Comparison of ENCODE assay signal across 9 mouse cellular contexts in the genomic region with DNA sequence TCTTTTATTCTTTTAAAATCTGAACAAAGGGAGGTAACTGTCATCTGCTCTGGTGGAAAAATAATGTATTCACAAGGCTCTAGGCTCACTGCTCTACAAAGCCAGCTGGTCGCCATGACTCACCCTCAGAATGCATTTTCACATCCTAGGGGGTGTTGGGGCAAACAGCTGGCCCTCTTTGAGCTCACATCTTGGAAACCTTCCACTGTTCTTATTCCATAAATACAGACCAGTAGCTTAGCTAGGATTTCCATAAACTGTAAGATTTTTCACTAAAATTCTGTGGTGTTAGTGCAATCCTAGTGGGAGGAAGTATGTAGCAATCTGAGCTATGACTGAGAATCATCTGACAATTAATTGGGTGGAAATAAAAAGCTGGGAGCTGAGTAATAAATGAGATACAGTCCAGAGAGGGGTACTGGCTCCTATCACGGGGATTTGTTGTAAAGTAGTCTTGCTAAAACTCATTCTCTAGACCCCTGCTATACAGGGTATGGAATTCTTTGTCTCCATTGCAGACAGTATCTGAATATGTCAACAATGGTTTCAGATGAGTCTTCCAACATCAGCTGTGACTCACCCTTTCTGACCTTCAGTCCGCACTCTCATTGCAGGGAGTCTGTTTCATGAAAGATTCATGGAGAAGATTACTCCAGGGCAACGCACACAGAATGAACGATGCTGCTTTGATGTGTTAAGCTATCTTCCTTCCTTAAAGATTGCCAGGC.
A peak's percentile ranks its signal among the peaks of the same experiment; 100 is the strongest.
DNase-seq lines count a peak whose midpoint lies in the region; ATAC-seq and TF ChIP-seq lines count a peak whose summit lies in the region.
"Had no signal": no experiment of that assay in that cellular context is flagged by ENCODE, and none has a peak within 500 bp of the region (broad histone marks: within the 10 kb centered on the region; RNA-seq: fewer than 3 reads in every experiment).

No protein-coding gene starts in this region.

- peak; percentile 21 for DNase-seq in kidney, postnatal 0 days (ENCODE audit: low spot score)
- DNase-seq in kidney, adult 18-20 months = no peak
- DNase-seq in adrenal gland, postnatal 14 days = peak; percentile 63
- DNase-seq in midbrain, embryonic 14.5 days = peak; percentile 69
- no peak for DNase-seq in spleen, postnatal 36 days (ENCODE audit: low spot score in 2 of 2)
- no peak for DNase-seq in thymus, postnatal 4 days

- no peaks in the 10 kb centered on the region for H3K36me3 ChIP-seq in kidney, postnatal 0 days (ENCODE audit: insufficient read depth, low read length)
- H3K36me3 ChIP-seq in hindbrain, embryonic 15.5 days = no peaks in the 10 kb centered on the region
- H3K36me3 ChIP-seq in midbrain, embryonic 14.5 days (ENCODE audit: control insufficient read depth, insufficient read depth, low read length) = no peaks in the 10 kb centered on the region
- H3K36me3 ChIP-seq in kidney, embryonic 14.5 days (ENCODE audit: control insufficient read depth, insufficient read depth, low read length) = no peaks in the 10 kb centered on the region
- H3K36me3 ChIP-seq: G1E had no signal

- H3K4me2 ChIP-seq in kidney, postnatal 0 days (ENCODE audit: low read length) = no peak overlapping the region
- no peak overlapping the region for H3K4me2 ChIP-seq in hindbrain, embryonic 15.5 days
- H3K4me2 ChIP-seq in midbrain, embryonic 14.5 days (ENCODE audit: low read length) = no peak overlapping the region
- no peak overlapping the region for H3K4me2 ChIP-seq in kidney, embryonic 14.5 days (replicated peaks; ENCODE audit: low read depth, low read length)

- TF ChIP-seq CTCF in kidney, postnatal 0 days (IDR thresholded peaks at IDR 0.05; ENCODE audit: low read depth) = no peak

- H3K27me3 ChIP-seq in kidney, postnatal 0 days (ENCODE audit: insufficient read depth, low read length) = no peaks in the 10 kb centered on the region
- H3K27me3 ChIP-seq in hindbrain, embryonic 15.5 days = no peaks in the 10 kb centered on the region
- no peaks in the 10 kb centered on the region for H3K27me3 ChIP-seq in midbrain, embryonic 14.5 days (ENCODE audit: control insufficient read depth, insufficient read depth, low read length)
- no peaks in the 10 kb centered on the region for H3K27me3 ChIP-seq in kidney, embryonic 14.5 days (ENCODE audit: control insufficient read depth, insufficient read depth, low read length)

- WGBS in kidney, postnatal 0 days = 58% methylated on average over 5 of the region's 5 CpGs
- WGBS in hindbrain, embryonic 15.5 days = 18% methylated on average over 5 of the region's 5 CpGs
- 9% methylated on average over 5 of the region's 5 CpGs for WGBS in midbrain, embryonic 14.5 days
- 64% methylated on average over 5 of the region's 5 CpGs for WGBS in kidney, embryonic 14.5 days

- no peaks in the 10 kb centered on the region for H3K9me3 ChIP-seq in kidney, postnatal 0 days (replicated peaks; ENCODE audit: low read length)
- H3K9me3 ChIP-seq in hindbrain, embryonic 15.5 days = no peaks in the 10 kb centered on the region
- H3K9me3 ChIP-seq in midbrain, embryonic 14.5 days (ENCODE audit: control insufficient read depth, low read length) = no peaks in the 10 kb centered on the region
- H3K9me3 ChIP-seq in kidney, embryonic 14.5 days (ENCODE audit: control insufficient read depth, low read length) = no peaks in the 10 kb centered on the region

- H3K27ac ChIP-seq in kidney, postnatal 0 days = no peak overlapping the region
- 0 out of 2 replicates have a peak overlapping the region, but pooled peaks have one; percentile 42 for H3K27ac ChIP-seq in hindbrain, embryonic 15.5 days (replicated peaks)
- peak overlapping the region; percentile 71 for H3K27ac ChIP-seq in midbrain, embryonic 14.5 days (replicated peaks; ENCODE audit: low read depth, low read length)
- no peak overlapping the region for H3K27ac ChIP-seq in kidney, embryonic 14.5 days (ENCODE audit: low read depth, low read length)

- H3K9ac ChIP-seq in kidney, postnatal 0 days (ENCODE audit: low read depth, low read length) = no peak overlapping the region
- H3K9ac ChIP-seq in hindbrain, embryonic 15.5 days = no peak overlapping the region
- no peak overlapping the region for H3K9ac ChIP-seq in midbrain, embryonic 14.5 days (replicated peaks; ENCODE audit: low read length)
- no peak overlapping the region for H3K9ac ChIP-seq in kidney, embryonic 14.5 days (ENCODE audit: low read depth, low read length)

- H3K4me1 ChIP-seq in kidney, postnatal 0 days (replicated peaks; ENCODE audit: insufficient read depth, low read length) = no peaks in the 10 kb centered on the region
- H3K4me1 ChIP-seq in hindbrain, embryonic 15.5 days (replicated peaks) = no peaks in the 10 kb centered on the region
- peaks cover 7% of the 10 kb centered on the region for H3K4me1 ChIP-seq in midbrain, embryonic 14.5 days (ENCODE audit: control insufficient read depth, insufficient read depth, low read length)
- H3K4me1 ChIP-seq in kidney, embryonic 14.5 days (ENCODE audit: control insufficient read depth, insufficient read depth, low read length) = no peaks in the 10 kb centered on the region

- no peak for ATAC-seq in kidney, postnatal 0 days (replicated peaks; ENCODE audit: low FRiP score, low read depth)
- no peak for ATAC-seq in hindbrain, embryonic 15.5 days (ENCODE audit: low FRiP score, low read depth)
- peak; percentile 68 for ATAC-seq in midbrain, embryonic 14.5 days (ENCODE audit: low FRiP score, low TSS enrichment)
- ATAC-seq in kidney, embryonic 14.5 days (ENCODE audit: low FRiP score, low TSS enrichment) = no peak

- no peak overlapping the region for H3K4me3 ChIP-seq in kidney, postnatal 0 days (replicated peaks; ENCODE audit: low read depth, low read length)
- no peak overlapping the region for H3K4me3 ChIP-seq in hindbrain, embryonic 15.5 days
- H3K4me3 ChIP-seq in midbrain, embryonic 14.5 days (replicated peaks; ENCODE audit: low read depth, low read length) = no peak overlapping the region
- no peak overlapping the region for H3K4me3 ChIP-seq in kidney, embryonic 14.5 days (ENCODE audit: low read length)

Comparison
In these comparisons a context has a peak if more than half of its experiments do, and no peak if none do; other contexts are left out.
1. DNase-seq: peak in kidney, postnatal 0 days (single experiment), adrenal gland, postnatal 14 days (single experiment) and midbrain, embryonic 14.5 days (single experiment); none in kidney, adult 18-20 months (single experiment), spleen, postnatal 36 days (0 of 2) and thymus, postnatal 4 days (single experiment).
2. H3K27ac ChIP-seq: peak in hindbrain, embryonic 15.5 days (single experiment) and midbrain, embryonic 14.5 days (single experiment); none in kidney, postnatal 0 days (single experiment) and kidney, embryonic 14.5 days (single experiment).